Mouse (Mus musculus) stomach, postnatal 0 days (tissue): ENCODE measurements around the gene Cyb5d1. TPM values are rescaled to one million over a fixed set of nuclear protein-coding genes. Genes with fewer than 3 reads are reported as not detected.

Experiments
- ATAC-seq: fragments of 200-750 bp; cut with Nextera tagmentation; 2 replicates; pipeline ENCODE4 v1.8.0; 2017; ENCODE audit not compliant: low FRiP score, low TSS enrichment
- DNase-seq: peaks from one replicate; pipeline ENCODE4 v3.0.0-alpha.2; 2016; ENCODE audit warnings: low spot score
- H3K27ac ChIP-seq: fragments of 300-500 bp; sonication (generic); replicated peaks from 2 replicates; pipeline ENCODE4 v1.5.1; 2014; ENCODE audit warnings: mild to moderate bottlenecking, control low read depth
- H3K27me3 ChIP-seq: fragments of 300-500 bp; sonication (generic); 2 replicates; pipeline ENCODE4 v1.6.1; 2014; ENCODE audit warnings: low read length; ENCODE audit not compliant: control insufficient read depth, insufficient read depth
- H3K36me3 ChIP-seq: fragments of 300-500 bp; sonication (generic); 2 replicates; pipeline ENCODE4 v1.6.1; 2014; ENCODE audit warnings: low read length, mixed read lengths; ENCODE audit not compliant: control insufficient read depth, insufficient read depth
- H3K4me1 ChIP-seq: fragments of 300-500 bp; sonication (generic); replicated peaks from 2 replicates; pipeline ENCODE4 v1.6.1; 2014; ENCODE audit warnings: antibody characterized with exemption; ENCODE audit not compliant: control insufficient read depth, insufficient read depth
- H3K4me2 ChIP-seq: fragments of 300-500 bp; sonication (generic); replicated peaks from 2 replicates; pipeline ENCODE4 v1.6.1; 2014; ENCODE audit warnings: low read depth, mild to moderate bottlenecking, control low read depth, moderate library complexity
- H3K4me3 ChIP-seq: fragments of 300-500 bp; sonication (generic); 2 replicates; pipeline ENCODE4 v1.5.1; 2014; ENCODE audit warnings: low read depth, low read length, control low read depth
- H3K9ac ChIP-seq: fragments of 300-500 bp; sonication (generic); 2 replicates; pipeline ENCODE4 v1.6.1; 2014; ENCODE audit warnings: mild to moderate bottlenecking, low read length, control low read depth, mixed read lengths
- H3K9me3 ChIP-seq: fragments of 300-500 bp; sonication (generic); 2 replicates; pipeline ENCODE4 v1.6.1; 2016; ENCODE audit warnings: low read length; ENCODE audit not compliant: control insufficient read depth
- CTCF ChIP-seq: IDR thresholded peaks from 2 replicates; pipeline ENCODE4 v1.5.1; 2016; ENCODE audit warnings: antibody characterized with exemption, low read depth, mild to moderate bottlenecking, moderate library complexity
- EP300 ChIP-seq: optimal IDR thresholded peaks from 2 replicates; pipeline ENCODE3; 2016; ENCODE audit warnings: antibody characterized with exemption
- WGBS: fragments of 180-500 bp; shearing (Covaris S2); extraction: QIAGEN DNeasy Blood & Tissue Kit; methylation state at CpG from one replicate; pipeline ENCODE4 v1.1.7; 2014; 5-methylcytosine and 5-hydroxymethylcytosine counted together
- polyA plus RNA-seq: library from polyadenylated mRNA; unstranded; fragments of >200 nt; fragmentation: Nextera tagmentation; extraction: Ambion mirVana; gene quantifications from 2 replicates; pipeline ENCODE4 v1.2.1, GENCODE M21; 2015

Cyb5d1 gene
- polyA plus RNA-seq, 1 experiment from 2014 or later = 9.1 TPM

GRCm38 (mm10) chr11:69369215-69369989 lies 26.0 kb downstream of the Cyb5d1 start, which contains the start of gene Chd3:
Gene Chd3 (minus strand): TSS chr11:69369406.
- Histone ChIP-seq H3K4me1 (peaks cover 22% of the 10 kb centered on the region), H3K4me2 (peak within 1 kb of the TSS; percentile 96), H3K4me3 (peak within 1 kb of the TSS; percentile 98), H3K9me3 (no peaks in the 10 kb centered on the region), H3K9ac (peak within 1 kb of the TSS; percentile 99), H3K27me3 (no peaks in the 10 kb centered on the region), H3K36me3 (no peaks in the 10 kb centered on the region), H3K27ac (peak within 1 kb of the TSS; percentile 100)
- no peak for ATAC-seq
- no peak for TF ChIP-seq CTCF
- no peak for TF ChIP-seq EP300
- DNase-seq = no peak
- WGBS = under 1% methylated on average over 19 of the region's 34 CpGs

- ATAC-seq = no peak; the same call in 1 of the 2 replicates
- peaks cover 25% of the 10 kb centered on the region for H3K4me1 ChIP-seq
- DNase-seq = peak; percentile 76
- H3K4me2 ChIP-seq = peak overlapping the region; percentile 96
- H3K9me3 ChIP-seq = no peaks in the 10 kb centered on the region
- H3K9ac ChIP-seq = peak overlapping the region; percentile 99
- 0 out of 2 replicates have a peak, but pooled peaks cover under 1% of the 10 kb centered on the region for H3K36me3 ChIP-seq
- peak overlapping the region; percentile 98 for H3K4me3 ChIP-seq
- TF ChIP-seq EP300 (no peak), CTCF (0 out of 2 replicates have a peak, but pooled peaks have one; percentile 1)
- 1% methylated on average over 37 of the region's 106 CpGs for WGBS
- no peaks in the 10 kb centered on the region for H3K27me3 ChIP-seq
- H3K27ac ChIP-seq = peak overlapping the region; percentile 100
Observed at GRCm38 (mm10) chr11:69368356-69369214, 26.8 kb downstream of the Cyb5d1 start.

GRCm38 (mm10) chr11:69367616-69368355 lies 27.6 kb downstream of the Cyb5d1 start:
- peaks cover 25% of the 10 kb centered on the region for H3K4me1 ChIP-seq
- peak overlapping the region; percentile 99 for H3K9ac ChIP-seq
- WGBS = under 1% methylated on average over 22 of the region's 22 CpGs
- no peaks in the 10 kb centered on the region for H3K27me3 ChIP-seq
- TF ChIP-seq EP300 (no peak), CTCF (no peak)
- H3K4me3 ChIP-seq = peak overlapping the region; percentile 98
- 0 out of 2 replicates have a peak, but pooled peaks cover 2% of the 10 kb centered on the region for H3K36me3 ChIP-seq
- ATAC-seq = no peak
- peak; percentile 45 for DNase-seq
- H3K27ac ChIP-seq = peak overlapping the region; percentile 100
- no peaks in the 10 kb centered on the region for H3K9me3 ChIP-seq
- H3K4me2 ChIP-seq = peak overlapping the region; percentile 96

GRCm38 (mm10) chr11:69366855-69367615 lies 28.4 kb downstream of the Cyb5d1 start:
- H3K4me3 ChIP-seq = peak overlapping the region; percentile 98
- peak overlapping the region; percentile 99 for H3K9ac ChIP-seq
- 0 out of 2 replicates have a peak, but pooled peaks cover 3% of the 10 kb centered on the region for H3K36me3 ChIP-seq
- no peak; the same call in 1 of the 2 replicates for ATAC-seq
- H3K4me1 ChIP-seq = peaks cover 25% of the 10 kb centered on the region
- H3K27me3 ChIP-seq = no peaks in the 10 kb centered on the region
- no peak for DNase-seq
- H3K27ac ChIP-seq = peak overlapping the region; percentile 100
- H3K9me3 ChIP-seq = no peaks in the 10 kb centered on the region
- peak; percentile 7; the same call in 1 of the 2 replicates for TF ChIP-seq CTCF
- peak; percentile 45 for TF ChIP-seq EP300
- under 1% methylated on average over 22 of the region's 22 CpGs for whole genome bisulfite sequencing
- peak overlapping the region; percentile 96 for H3K4me2 ChIP-seq
